Mouse (Mus musculus): ENCODE measurements around the gene Hnrnph3. TPM values are rescaled to one million over a fixed set of nuclear protein-coding genes. Genes with fewer than 3 reads are reported as not detected.
"Not testable (repeated sequence)": the region's sequence is repeated elsewhere in the genome, so short reads cannot be mapped to it uniquely, and the experiment has no call there.

The Hnrnph3 gene
- polyA plus RNA-seq, 1 experiment: 18.1 TPM

- Histone ChIP-seq H3K36me3 (ENCODE audit: control insufficient read depth, insufficient read depth) (no peaks in the 10 kb centered on the region), H3ac (ENCODE audit: control insufficient read depth, insufficient read length) (no peak overlapping the region), H3K79me2 (ENCODE audit: control insufficient read depth, insufficient read depth) (no peaks in the 10 kb centered on the region), H3K4me2 (ENCODE audit: low read depth) (no peak overlapping the region), H3K4me3 (no peak overlapping the region), H3K27me3 (ENCODE audit: control insufficient read depth, insufficient read depth, insufficient read length) (peaks cover 33% of the 10 kb centered on the region)
- no peak for TF ChIP-seq USF1 (IDR thresholded peaks at IDR 0.05; ENCODE audit: low read depth)
- TF ChIP-seq POLR2AphosphoS2 (IDR thresholded peaks at IDR 0.05; ENCODE audit: insufficient read length, low read depth): no peak
- TF ChIP-seq MAX (IDR thresholded peaks at IDR 0.05; ENCODE audit: low read depth): no peak
- no peak for TF ChIP-seq MYOD1 (IDR thresholded peaks at IDR 0.05; ENCODE audit: control insufficient read depth in 1 of 3, insufficient read length in 2 of 3, low read depth in 2 of 3)
- no peak for TF ChIP-seq TCF12 (IDR thresholded peaks at IDR 0.05; ENCODE audit: insufficient read depth, poor library complexity, severe bottlenecking)
Observed at GRCm38 (mm10) chr10:63062696-63063095, 38.7 kb upstream of the Hnrnph3 start.

- TF ChIP-seq E2F4 (IDR thresholded peaks at IDR 0.05; ENCODE audit: insufficient read depth) (no peak), SRF (IDR thresholded peaks at IDR 0.05; ENCODE audit: control insufficient read depth, insufficient read length, low read depth) (no peak), USF1 (IDR thresholded peaks at IDR 0.05; ENCODE audit: low read depth) (no peak), POLR2AphosphoS2 (IDR thresholded peaks at IDR 0.05; ENCODE audit: insufficient read length, low read depth) (no peak), TCF12 (IDR thresholded peaks at IDR 0.05; ENCODE audit: insufficient read depth, poor library complexity, severe bottlenecking) (no peak), MAX (IDR thresholded peaks at IDR 0.05; ENCODE audit: low read depth) (no peak)
- no peak overlapping the region for H3K4me3 ChIP-seq
- H3K27me3 ChIP-seq (ENCODE audit: control insufficient read depth, insufficient read depth, insufficient read length): peaks cover 33% of the 10 kb centered on the region
- no peak overlapping the region for H3ac ChIP-seq (ENCODE audit: control insufficient read depth, insufficient read length)
- no peaks in the 10 kb centered on the region for H3K79me2 ChIP-seq (ENCODE audit: control insufficient read depth, insufficient read depth)
- H3K36me3 ChIP-seq (ENCODE audit: control insufficient read depth, insufficient read depth): no peaks in the 10 kb centered on the region
- no peak overlapping the region for H3K4me2 ChIP-seq (ENCODE audit: low read depth)
Observed at GRCm38 (mm10) chr10:63061266-63061665, 37.2 kb upstream of the Hnrnph3 start.

GRCm38 (mm10) chr10:63060406-63060805 is 36.4 kb upstream of the Hnrnph3 start:
- peaks cover 33% of the 10 kb centered on the region for H3K27me3 ChIP-seq (ENCODE audit: control insufficient read depth, insufficient read depth, insufficient read length)
- H3K79me2 ChIP-seq (ENCODE audit: control insufficient read depth, insufficient read depth): no peaks in the 10 kb centered on the region
- H3K4me3 ChIP-seq: no peak overlapping the region
- H3K4me2 ChIP-seq (ENCODE audit: low read depth): no peak overlapping the region
- TF ChIP-seq TCF3 (IDR thresholded peaks at IDR 0.05; ENCODE audit: insufficient read length, low read depth) (no peak), E2F4 (IDR thresholded peaks at IDR 0.05; ENCODE audit: insufficient read depth) (no peak), MAX (IDR thresholded peaks at IDR 0.05; ENCODE audit: low read depth) (no peak)
- no peak overlapping the region for H3ac ChIP-seq (ENCODE audit: control insufficient read depth, insufficient read length)
- no peaks in the 10 kb centered on the region for H3K36me3 ChIP-seq (ENCODE audit: control insufficient read depth, insufficient read depth)

GRCm38 (mm10) chr10:63059862-63060261 is 35.8 kb upstream of the Hnrnph3 start, which contains the start of gene Pbld1:
Gene Pbld1, plus strand, starts transcription at chr10:63060162.
- Histone ChIP-seq H3K4me3 (no peak within 1 kb of the TSS), H3K27me3 (ENCODE audit: control insufficient read depth, insufficient read depth, insufficient read length) (peaks cover 32% of the 10 kb centered on the region), H3K4me2 (ENCODE audit: low read depth) (no peak within 1 kb of the TSS), H3K36me3 (ENCODE audit: control insufficient read depth, insufficient read depth) (no peaks in the 10 kb centered on the region), H3K79me2 (ENCODE audit: control insufficient read depth, insufficient read depth) (no peaks in the 10 kb centered on the region), H3ac (ENCODE audit: control insufficient read depth, insufficient read length) (no peak within 1 kb of the TSS)
- TF ChIP-seq REST (IDR thresholded peaks at IDR 0.05; ENCODE audit: insufficient read depth, insufficient read length): no peak
- no peak for TF ChIP-seq TCF12 (IDR thresholded peaks at IDR 0.05; ENCODE audit: insufficient read depth, poor library complexity, severe bottlenecking)
- no peak for TF ChIP-seq MYOD1 (IDR thresholded peaks at IDR 0.05; ENCODE audit: control insufficient read depth in 1 of 3, insufficient read length in 2 of 3, low read depth in 2 of 3)
- TF ChIP-seq MYOG (IDR thresholded peaks at IDR 0.05; ENCODE audit: control insufficient read depth in 1 of 3, insufficient read depth in 1 of 3, insufficient read length in 2 of 3, low read depth in 2 of 3): no peak

- Histone ChIP-seq H3K27me3 (ENCODE audit: control insufficient read depth, insufficient read depth, insufficient read length) (peaks cover 8% of the 10 kb centered on the region), H3K4me3 (no peak overlapping the region), H3K36me3 (ENCODE audit: control insufficient read depth, insufficient read depth) (no peaks in the 10 kb centered on the region), H3ac (ENCODE audit: control insufficient read depth, insufficient read length) (no peak overlapping the region), H3K79me2 (ENCODE audit: control insufficient read depth, insufficient read depth) (no peaks in the 10 kb centered on the region), H3K4me2 (ENCODE audit: low read depth) (no peak overlapping the region)
- no peak for TF ChIP-seq MYOD1 (IDR thresholded peaks at IDR 0.05; ENCODE audit: control insufficient read depth in 1 of 3, insufficient read length in 2 of 3, low read depth in 2 of 3)
- TF ChIP-seq USF1 (IDR thresholded peaks at IDR 0.05; ENCODE audit: low read depth): no peak
- TF ChIP-seq TCF3 (IDR thresholded peaks at IDR 0.05; ENCODE audit: insufficient read length, low read depth): no peak
- TF ChIP-seq MAX (IDR thresholded peaks at IDR 0.05; ENCODE audit: low read depth): no peak
- no peak for TF ChIP-seq MYOG (IDR thresholded peaks at IDR 0.05; ENCODE audit: control insufficient read depth in 1 of 3, insufficient read depth in 1 of 3, insufficient read length in 2 of 3, low read depth in 2 of 3)
- no peak for TF ChIP-seq SRF (IDR thresholded peaks at IDR 0.05; ENCODE audit: control insufficient read depth, insufficient read length, low read depth)
- no peak for TF ChIP-seq POLR2A (IDR thresholded peaks at IDR 0.05; ENCODE audit: insufficient read length, low read depth)
Observed at GRCm38 (mm10) chr10:63056966-63057750, 33.1 kb upstream of the Hnrnph3 start.

GRCm38 (mm10) chr10:63054586-63054985 is 30.6 kb upstream of the Hnrnph3 start:
- Histone ChIP-seq H3K36me3 (ENCODE audit: control insufficient read depth, insufficient read depth) (no peaks in the 10 kb centered on the region), H3ac (ENCODE audit: control insufficient read depth, insufficient read length) (no peak overlapping the region), H3K27me3 (ENCODE audit: control insufficient read depth, insufficient read depth, insufficient read length) (no peaks in the 10 kb centered on the region), H3K79me2 (ENCODE audit: control insufficient read depth, insufficient read depth) (no peaks in the 10 kb centered on the region), H3K4me3 (no peak overlapping the region), H3K4me2 (ENCODE audit: low read depth) (no peak overlapping the region)
- no peak for TF ChIP-seq POLR2AphosphoS2 (IDR thresholded peaks at IDR 0.05; ENCODE audit: insufficient read length, low read depth)
- no peak for TF ChIP-seq MYOD1 (IDR thresholded peaks at IDR 0.05; ENCODE audit: control insufficient read depth in 1 of 3, insufficient read length in 2 of 3, low read depth in 2 of 3)
- TF ChIP-seq MYOG (IDR thresholded peaks at IDR 0.05; ENCODE audit: control insufficient read depth in 1 of 3, insufficient read depth in 1 of 3, insufficient read length in 2 of 3, low read depth in 2 of 3): no peak
- no peak for TF ChIP-seq REST (IDR thresholded peaks at IDR 0.05; ENCODE audit: insufficient read depth, insufficient read length)
- TF ChIP-seq POLR2A (IDR thresholded peaks at IDR 0.05; ENCODE audit: insufficient read length, low read depth): no peak
- TF ChIP-seq TCF3 (IDR thresholded peaks at IDR 0.05; ENCODE audit: insufficient read length, low read depth): no peak
- TF ChIP-seq CEBPB (IDR thresholded peaks at IDR 0.05; ENCODE audit: insufficient read depth, poor library complexity, severe bottlenecking): no peak
- TF ChIP-seq USF1 (IDR thresholded peaks at IDR 0.05; ENCODE audit: low read depth): no peak
- TF ChIP-seq E2F4 (IDR thresholded peaks at IDR 0.05; ENCODE audit: insufficient read depth): no peak
- no peak for TF ChIP-seq MAX (IDR thresholded peaks at IDR 0.05; ENCODE audit: low read depth)
- no peak for TF ChIP-seq TCF12 (IDR thresholded peaks at IDR 0.05; ENCODE audit: insufficient read depth, poor library complexity, severe bottlenecking)
- TF ChIP-seq SRF (IDR thresholded peaks at IDR 0.05; ENCODE audit: control insufficient read depth, insufficient read length, low read depth): no peak

GRCm38 (mm10) chr10:63054071-63054470 is 30.1 kb upstream of the Hnrnph3 start:
- not testable (repeated sequence) for H3K79me2 ChIP-seq (ENCODE audit: control insufficient read depth, insufficient read depth); H3ac ChIP-seq (ENCODE audit: control insufficient read depth, insufficient read length)

More at GRCm38 (mm10) chr10:63054071-63054470, 30.1 kb upstream of the Hnrnph3 start:
- H3K4me2 ChIP-seq (ENCODE audit: low read depth); H3K27me3 ChIP-seq (ENCODE audit: control insufficient read depth, insufficient read depth, insufficient read length); H3K36me3 ChIP-seq (ENCODE audit: control insufficient read depth, insufficient read depth); H3K4me3 ChIP-seq: not testable (repeated sequence)

All from myocyte (in vitro differentiated cells).